Mouse (Mus musculus): ENCODE data around the gene Psd.

The Psd gene

DNA sequence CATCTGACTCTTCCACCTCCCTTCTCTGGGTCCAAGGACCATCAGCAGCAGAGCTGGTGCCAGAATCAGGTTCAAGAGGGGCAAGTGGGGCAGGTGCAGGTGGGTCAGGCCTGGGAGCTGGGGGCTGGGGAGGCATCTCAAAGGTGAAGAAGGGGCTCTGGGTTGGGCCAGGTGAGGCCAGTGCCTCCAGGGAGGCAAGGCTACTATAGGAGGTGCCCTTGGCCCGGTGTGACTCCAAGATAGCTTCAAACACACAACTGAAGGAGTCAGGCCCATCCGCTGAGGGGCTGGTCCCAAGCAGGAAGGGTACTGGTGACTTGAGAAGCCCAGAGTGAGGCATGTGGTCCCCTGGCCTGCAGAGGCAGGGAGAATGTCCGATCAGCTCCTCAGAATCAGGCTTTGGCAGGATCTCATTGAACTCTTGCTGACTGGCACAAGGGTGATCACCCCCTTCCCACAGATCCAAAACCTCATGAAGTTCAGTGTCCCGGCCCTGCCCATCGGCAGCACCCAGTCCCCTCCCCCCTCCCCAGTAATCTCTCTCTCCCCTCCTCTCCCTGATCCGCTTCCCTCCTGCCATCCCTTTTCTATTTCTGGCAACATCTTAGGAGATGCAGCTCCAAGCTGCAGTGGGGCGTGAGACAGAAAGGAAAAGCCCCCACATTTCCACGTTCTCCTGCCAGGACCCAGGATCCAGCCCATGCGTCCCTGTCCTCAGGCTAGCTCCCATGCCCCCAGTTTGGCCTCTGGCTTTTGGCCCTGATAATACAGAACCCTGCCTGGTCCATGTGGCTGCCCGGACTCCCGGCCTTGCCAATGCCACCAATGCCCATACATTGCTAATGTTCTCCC is 4.6 kb downstream of the Psd start:
- in situ Hi-C loops (cut with MboI; ENCODE audit: unreplicated experiment in 2 of 2), result no loop called here

DNA sequence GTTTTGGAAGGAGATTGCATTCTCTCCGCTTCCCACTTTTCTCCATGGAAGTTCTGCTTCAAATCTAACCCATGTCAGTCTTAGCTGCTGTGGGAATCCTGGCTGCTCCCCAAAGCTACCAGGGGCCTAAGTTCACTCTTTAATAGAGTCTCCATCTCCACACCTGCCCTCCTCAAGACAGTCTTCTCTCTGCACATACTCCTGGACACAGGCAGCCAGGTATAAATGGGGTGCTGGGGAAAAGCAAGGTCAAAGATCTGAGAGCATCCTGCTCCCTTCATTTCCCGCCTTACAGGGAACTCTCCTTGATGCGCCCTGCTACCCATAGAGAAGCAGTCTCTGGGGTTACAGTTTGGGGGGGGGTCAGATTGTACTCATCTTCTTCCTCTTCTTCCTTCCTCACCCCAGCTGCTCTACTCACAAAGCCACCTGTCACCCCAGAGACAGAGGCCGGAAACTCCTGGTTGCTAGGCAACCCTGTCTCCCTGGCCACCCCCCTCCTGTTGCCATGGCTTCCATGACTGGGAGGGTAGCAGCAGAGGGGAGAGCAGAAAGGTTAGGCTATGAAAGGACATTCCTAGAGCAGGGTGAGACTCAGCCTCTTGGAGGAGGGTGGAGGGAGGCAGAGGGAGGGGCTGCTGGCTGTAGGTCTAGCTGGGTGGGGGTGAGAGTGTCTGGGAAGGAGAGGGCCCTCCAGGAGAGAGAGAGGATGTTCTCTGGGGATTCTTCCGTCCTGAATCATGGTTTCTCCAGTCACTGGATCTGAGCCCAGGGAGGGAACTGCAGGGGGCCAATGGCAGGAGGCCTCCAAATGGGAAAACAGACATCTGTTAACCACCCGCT is 5.6 kb downstream of the Psd start:
- in situ Hi-C loops (cut with MboI; ENCODE audit: unreplicated experiment in 2 of 2), result no loop called here

DNA sequence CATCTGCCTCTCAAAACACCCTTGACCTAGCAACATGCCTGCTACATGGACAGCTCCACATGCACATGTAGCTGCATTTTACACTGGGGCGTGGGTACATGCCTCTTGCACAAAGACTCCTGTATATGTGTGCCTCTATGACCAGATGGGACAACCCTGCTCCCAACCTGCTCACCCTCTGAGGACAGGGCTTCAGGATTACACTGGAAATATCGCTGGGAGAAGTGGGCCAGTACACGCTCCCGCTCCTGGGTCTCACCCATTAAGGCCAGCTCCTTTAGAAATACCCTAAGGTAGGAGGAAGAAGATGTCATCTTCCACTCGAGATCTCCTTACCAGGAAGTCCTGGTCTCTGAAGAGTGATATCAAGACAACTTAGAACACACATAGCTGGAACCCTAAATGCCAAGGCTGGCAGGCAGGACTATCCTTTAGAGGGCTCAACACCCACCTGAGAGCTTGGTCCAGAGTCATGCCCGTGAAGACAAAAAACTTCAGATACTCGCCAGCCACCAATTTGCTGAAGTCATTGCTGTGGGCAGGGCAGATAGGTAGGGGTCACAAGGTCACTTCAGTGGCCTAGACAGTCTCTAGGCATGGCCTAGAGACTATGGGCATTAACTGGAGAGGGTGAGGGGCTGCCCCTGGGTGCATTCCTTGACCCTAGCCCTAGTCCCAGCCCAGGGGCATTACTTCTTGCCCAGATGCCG is 6.7 kb downstream of the Psd start:
- in situ Hi-C loops (cut with MboI; ENCODE audit: unreplicated experiment in 2 of 2), result no loop called here

DNA sequence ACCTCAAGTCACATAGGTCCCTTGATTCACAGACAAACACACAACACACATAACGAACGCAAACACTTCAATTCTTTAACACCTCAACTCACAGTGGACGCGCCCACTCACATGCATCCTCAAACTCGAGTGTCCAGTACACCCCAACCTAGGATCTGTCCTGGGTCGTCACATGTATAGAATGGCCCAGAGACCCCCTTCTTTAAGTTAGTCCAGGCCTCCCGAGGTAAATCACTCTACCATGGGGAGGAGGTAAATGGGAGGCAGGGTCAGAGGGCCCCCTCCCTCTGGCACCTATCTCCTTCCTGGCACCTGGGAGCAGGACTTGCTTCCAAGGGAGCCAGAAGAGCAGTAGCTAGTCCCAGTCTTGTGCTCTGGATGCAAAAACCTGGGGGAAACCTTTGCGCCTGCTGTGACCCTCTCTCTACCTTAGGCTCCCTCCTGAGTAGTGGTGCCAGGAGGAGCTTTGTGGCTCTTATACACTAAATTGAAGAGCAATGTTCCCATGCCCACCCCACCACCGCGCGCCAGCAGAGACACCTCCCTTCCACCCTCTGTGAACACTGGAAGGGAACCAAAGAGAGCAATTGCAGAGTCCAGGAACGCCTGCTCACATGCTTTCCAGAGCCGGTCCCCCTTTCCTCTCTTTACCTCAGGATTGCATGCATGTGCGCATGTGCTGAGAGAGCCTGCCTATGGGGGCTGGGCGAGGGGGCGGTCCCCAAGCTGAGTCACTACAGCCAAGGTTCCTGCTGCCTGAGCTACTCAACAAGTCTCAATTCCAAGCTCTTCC is 8.2 kb downstream of the Psd start:
- in situ Hi-C loops (cut with MboI; ENCODE audit: unreplicated experiment in 2 of 2), result no loop called here

DNA sequence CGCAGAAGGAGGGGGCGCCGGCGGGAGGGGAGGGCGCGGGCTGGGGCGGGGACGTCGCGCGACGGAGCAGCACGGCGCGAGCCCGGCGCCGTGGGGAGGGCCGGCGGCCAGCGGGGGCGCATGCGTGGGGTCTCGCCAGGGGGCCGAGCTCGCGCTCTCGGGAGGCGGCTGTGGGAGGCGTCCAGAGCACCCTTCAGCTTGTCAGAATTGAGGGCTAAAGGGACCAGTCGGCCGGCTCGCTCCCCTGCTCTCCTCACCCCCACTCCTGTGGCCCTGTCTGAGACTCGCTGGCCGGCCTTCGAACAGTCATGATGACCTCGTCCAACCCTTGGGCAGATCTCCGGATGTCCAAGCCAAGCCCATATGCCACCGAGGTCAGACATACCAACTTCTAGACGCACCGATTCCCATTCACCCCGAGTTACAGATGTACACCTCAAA is 8.9 kb downstream of the Psd start:
- in situ Hi-C loops (cut with MboI; ENCODE audit: unreplicated experiment in 2 of 2), result no loop called here

GRCm38 (mm10) chr19:46317546-46317885 is 9.4 kb downstream of the Psd start:
- in situ Hi-C loops (cut with MboI; ENCODE audit: unreplicated experiment in 2 of 2), result no loop called here

- in situ Hi-C loops (cut with MboI; ENCODE audit: unreplicated experiment in 2 of 2), result no loop called here
Observed at GRCm38 (mm10) chr19:46316846-46317545, 10.0 kb downstream of the Psd start.

DNA sequence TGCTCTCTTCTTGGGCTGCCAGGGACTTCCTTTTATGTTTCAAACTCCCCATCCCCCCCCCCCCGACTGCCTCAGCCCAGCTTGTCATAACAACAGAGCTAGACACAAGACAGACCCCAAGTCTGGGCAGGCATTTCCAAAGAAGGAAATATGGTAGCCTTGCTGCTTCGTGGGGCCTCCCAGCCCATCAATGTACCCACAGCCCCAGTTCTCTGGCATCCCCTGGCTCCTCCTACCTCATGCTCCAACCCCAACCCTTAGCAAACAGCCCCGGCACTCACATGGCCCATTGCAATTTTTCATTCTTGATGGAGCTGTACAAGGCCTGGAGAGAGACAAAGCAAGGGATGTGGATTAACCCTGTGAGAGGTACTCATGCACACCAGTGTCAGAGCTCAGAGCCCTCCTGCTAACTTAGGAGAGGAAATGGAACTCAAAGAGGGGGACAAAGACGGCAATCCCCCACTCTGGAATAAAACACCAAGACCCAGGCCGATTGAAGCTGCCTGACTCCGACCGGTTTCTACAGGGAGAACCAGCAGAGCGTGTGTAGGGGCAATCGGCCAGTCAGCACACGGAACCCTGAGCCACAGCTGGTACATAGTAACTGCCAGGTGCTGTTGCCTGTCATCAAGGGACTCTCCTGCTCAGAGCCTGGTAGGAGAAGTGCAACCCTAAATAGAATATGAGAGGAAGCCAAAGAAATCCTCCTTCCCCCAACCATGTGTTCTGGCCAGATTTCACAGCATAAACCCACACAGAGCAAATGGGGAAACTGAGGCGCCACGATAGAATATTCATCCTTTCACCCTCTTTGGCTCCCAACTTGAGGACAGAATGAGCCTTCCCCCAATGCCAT is 11.0 kb downstream of the Psd start:
- in situ Hi-C loops (cut with MboI; ENCODE audit: unreplicated experiment in 2 of 2), result no loop called here

- in situ Hi-C loops (cut with MboI; ENCODE audit: unreplicated experiment in 2 of 2), result no loop called here
Observed at GRCm38 (mm10) chr19:46314872-46315742, 11.8 kb downstream of the Psd start.

DNA sequence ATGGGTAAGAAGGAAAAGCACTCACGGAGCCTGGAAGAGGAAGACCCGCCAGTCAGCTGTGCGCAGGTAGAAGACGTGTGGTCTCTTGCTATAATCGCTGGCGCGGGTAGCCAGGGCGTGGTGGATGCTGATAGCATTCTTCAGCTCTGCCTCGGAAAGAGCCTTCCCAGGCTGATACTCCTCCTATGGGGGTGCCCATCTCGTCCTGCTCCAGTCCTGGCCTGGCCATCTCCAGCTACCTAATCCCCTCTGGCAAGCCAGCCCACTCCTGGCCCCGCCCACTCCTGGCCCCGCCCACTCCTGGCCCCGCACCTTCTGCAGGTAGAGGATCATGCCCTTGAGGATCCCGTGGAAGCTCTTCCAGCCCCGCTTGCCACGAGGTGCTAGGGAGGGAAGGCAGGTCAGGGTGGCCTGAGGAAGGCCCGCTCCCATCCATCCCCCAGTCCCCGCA is 12.8 kb downstream of the Psd start:
- in situ Hi-C loops (cut with MboI; ENCODE audit: unreplicated experiment in 2 of 2), result no loop called here

DNA sequence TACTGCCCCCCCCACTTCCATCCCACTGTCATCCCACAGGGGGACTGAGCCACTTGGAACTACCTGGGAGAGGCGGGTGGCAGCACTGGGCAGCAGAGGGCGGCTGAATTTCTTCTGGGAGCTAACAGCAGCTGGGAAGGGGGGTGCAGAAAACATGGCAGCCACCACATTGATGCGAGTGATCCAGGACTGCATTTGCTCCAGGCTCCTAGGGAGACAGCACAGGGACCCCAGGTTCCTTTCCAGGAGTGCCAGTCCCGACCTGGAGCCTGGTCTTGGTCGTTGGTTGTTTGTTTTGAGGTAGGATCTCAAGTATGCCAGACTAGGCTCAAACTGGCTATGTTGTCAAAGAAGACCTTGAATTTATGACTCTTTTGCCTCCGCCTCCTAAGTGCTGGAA is 13.4 kb downstream of the Psd start:
- in situ Hi-C loops (cut with MboI; ENCODE audit: unreplicated experiment in 2 of 2), result no loop called here

DNA sequence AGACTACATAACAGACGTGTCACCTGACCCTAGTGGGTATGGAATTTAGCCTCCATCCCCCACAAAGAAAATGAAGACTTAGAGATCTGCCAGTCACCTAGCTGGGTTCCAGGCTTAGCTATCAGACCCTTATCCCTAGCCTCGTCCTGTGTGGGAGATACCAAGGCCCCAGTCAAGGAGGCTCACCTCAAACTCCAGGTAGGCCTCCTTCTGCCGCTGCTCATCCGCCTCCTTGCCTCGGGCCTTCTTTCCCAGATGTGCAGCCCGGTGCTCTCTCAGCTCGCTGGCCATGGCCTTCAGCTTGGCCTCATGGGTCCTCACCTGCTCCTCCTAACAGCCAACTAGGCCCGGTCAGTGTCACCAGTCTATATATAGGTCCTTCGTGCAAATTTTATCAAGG is 13.8 kb downstream of the Psd start:
- in situ Hi-C loops (cut with MboI; ENCODE audit: unreplicated experiment in 2 of 2), result no loop called here

DNA sequence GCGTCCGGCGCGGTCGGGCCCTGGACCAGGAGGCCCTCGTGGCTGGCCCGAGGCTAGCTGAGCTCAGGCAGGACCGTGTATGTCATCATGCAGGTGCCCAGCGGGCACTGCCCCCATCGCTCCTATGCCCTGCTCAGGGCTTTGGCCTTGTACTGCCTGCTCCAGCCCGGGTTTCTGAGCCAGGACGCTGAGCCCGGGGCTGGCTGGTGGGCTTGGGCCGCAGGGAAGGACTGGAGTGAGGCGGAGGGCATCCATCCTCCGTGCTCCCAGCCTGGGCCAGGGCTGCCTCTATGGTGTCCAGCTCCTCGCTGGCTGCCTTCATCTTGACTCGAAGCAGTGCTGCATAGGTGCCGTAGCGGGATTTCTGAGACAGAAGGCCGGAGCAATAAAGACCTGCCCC is 14.4 kb downstream of the Psd start:
- in situ Hi-C loops (cut with MboI; ENCODE audit: unreplicated experiment in 2 of 2), result no loop called here

DNA sequence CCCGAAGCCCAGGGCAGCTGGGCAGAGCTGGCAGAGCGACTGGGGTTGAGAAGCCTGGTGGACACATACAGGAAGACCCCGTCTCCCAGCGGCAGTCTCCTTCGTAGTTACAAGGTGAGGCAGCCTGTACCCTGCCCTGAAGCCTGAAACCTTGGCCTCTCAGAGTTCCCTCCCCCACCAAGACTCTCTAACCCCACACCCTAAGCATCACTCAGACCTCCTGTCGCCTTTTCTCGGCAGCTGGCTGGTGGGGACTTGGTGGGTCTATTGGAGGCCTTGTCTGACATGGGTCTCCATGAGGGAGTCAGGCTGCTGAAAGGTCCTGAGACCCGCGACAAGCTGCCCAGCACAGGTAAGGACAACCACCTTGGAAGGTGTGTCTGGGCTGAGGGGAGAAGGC is 15.6 kb downstream of the Psd start:
- in situ Hi-C loops (cut with MboI; ENCODE audit: unreplicated experiment in 2 of 2), result no loop called here

DNA sequence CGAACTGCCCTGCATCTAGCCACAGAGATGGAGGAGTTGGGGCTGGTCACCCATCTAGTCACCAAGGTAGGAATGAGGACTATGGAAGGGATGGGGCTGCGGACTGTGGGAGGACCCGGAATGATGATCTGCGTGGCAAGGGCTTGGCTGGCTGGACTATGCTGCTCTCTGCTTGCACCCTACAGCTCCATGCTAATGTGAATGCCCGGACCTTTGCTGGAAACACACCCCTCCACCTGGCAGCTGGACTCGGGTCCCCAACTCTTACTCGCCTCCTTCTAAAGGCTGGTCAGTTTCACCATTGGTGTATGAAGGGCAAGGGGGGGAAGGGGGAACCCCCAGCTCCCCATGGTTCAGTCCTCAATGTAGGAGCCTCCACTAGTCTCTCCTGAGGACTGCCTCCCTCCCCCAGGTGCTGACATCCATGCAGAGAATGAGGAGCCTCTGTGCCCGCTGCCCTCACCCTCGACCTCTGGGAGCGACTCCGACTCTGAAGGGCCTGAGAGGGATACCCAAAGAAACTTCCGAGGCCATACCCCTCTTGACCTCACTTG is 16.6 kb downstream of the Psd start:
- in situ Hi-C loops (cut with MboI; ENCODE audit: unreplicated experiment in 2 of 2), result no loop called here

GRCm38 (mm10) chr19:46309651-46310305 is 17.2 kb downstream of the Psd start:
- in situ Hi-C loops (cut with MboI; ENCODE audit: unreplicated experiment in 2 of 2), result loop anchor here in 1 of 2 experiments (5.0 kb wide), 1 partner anchor 172 kb away; no protein-coding TSS in a partner anchor

All from v-Abl transformed pro-B cells (cell line).